Mouse (Mus musculus): ENCODE measurements at regions not wholly inside any gene's neighbourhood (a gene's known extent, or its start where the extent isn't known, plus 50 kb on each side); places are given as distances from the start of the nearest gene placed in this dataset.

GRCm38 (mm10) chr8:66782656-66783055 lies 77.4 kb upstream of the Naf1 start:
- no peak for TF ChIP-seq POLR2A (IDR thresholded peaks at IDR 0.05; ENCODE audit: borderline replicate concordance, extremely low read depth, low read depth, low read length)
- no peak for TF ChIP-seq CTCF (IDR thresholded peaks at IDR 0.05; ENCODE audit: insufficient read depth, low read length)

Measured in lung, adult 2 months (tissue).